Mouse (Mus musculus) G1E (cell line): Measurements from ENCODE around the gene Ssbp3. TPM values are rescaled to one million over a fixed set of nuclear protein-coding genes. Genes with fewer than 3 reads are reported as not detected.

ENCODE experiments used
- ATAC-seq: 2 replicates; pipeline ENCODE4 v1.8.0; 2016; ENCODE audit warnings: mild to moderate bottlenecking; ENCODE audit not compliant: insufficient number of reproducible peaks, poor library complexity, low FRiP score, severe bottlenecking; ENCODE audit errors: extremely low read depth
- DNase-seq: peaks from one replicate; pipeline ENCODE4 v3.0.0; 2012; ENCODE audit warnings: low spot score
- H3K27me3 ChIP-seq: 2 replicates; pipeline ENCODE4 v1.6.1; 2012; ENCODE audit warnings: mild to moderate bottlenecking, low read length, inconsistent platforms; ENCODE audit not compliant: insufficient read depth
- H3K36me3 ChIP-seq: replicated peaks from 2 replicates; pipeline ENCODE3; 2012; ENCODE audit warnings: mild to moderate bottlenecking, inconsistent platforms
- H3K4me1 ChIP-seq: 2 replicates; pipeline ENCODE4 v1.6.1; 2012; ENCODE audit warnings: low read depth, low read length, inconsistent platforms, mixed read lengths; ENCODE audit not compliant: insufficient read depth
- H3K4me3 ChIP-seq: 2 replicates; pipeline ENCODE4 v1.5.1; 2012; ENCODE audit warnings: low read depth, mild to moderate bottlenecking, inconsistent platforms, low read length, moderate library complexity, mixed read lengths
- H3K9me3 ChIP-seq: replicated peaks from 2 replicates; pipeline ENCODE4 v1.6.1; 2012; ENCODE audit warnings: inconsistent platforms
- CTCF ChIP-seq: IDR thresholded peaks from 2 replicates; pipeline ENCODE4 v1.5.1; 2012; ENCODE audit warnings: low read depth, low read length, inconsistent platforms, mixed read lengths
- GATA1 ChIP-seq: IDR thresholded peaks from 2 replicates; pipeline ENCODE4 v1.6.1; 2012; ENCODE audit warnings: borderline replicate concordance, low read length, inconsistent platforms, mixed read lengths
- GATA2 ChIP-seq: IDR thresholded peaks from 2 replicates; pipeline ENCODE4 v1.6.1; 2012; ENCODE audit warnings: low read depth, low read length, inconsistent platforms, borderline replicate concordance
- POLR2AphosphoS5 ChIP-seq: IDR thresholded peaks from 2 replicates; pipeline ENCODE4 v1.6.1; 2012; ENCODE audit warnings: low read depth, low read length, inconsistent platforms; ENCODE audit not compliant: insufficient replicate concordance
- TAL1 ChIP-seq: conservative IDR thresholded peaks from 2 replicates; pipeline ENCODE4 v1.6.1; 2012; ENCODE audit warnings: low read depth, low read length, inconsistent platforms, mixed read lengths
- polyA plus RNA-seq: library from polyadenylated mRNA; stranded (reverse); fragments of >175 nt; gene quantifications from 2 replicates; pipeline ENCODE4 v1.2.3, GENCODE M21; 2012
- total RNA-seq, 2 experiments: library from RNA; stranded (forward) in 1 of 2; stranded (reverse) in 1 of 2; fragments of 200-1000 nt in 1 of 2; fragments of >200 nt in 1 of 2; fragmentation: Nextera tagmentation in 1 of 2; gene quantifications; 2 replicates each; pipeline ENCODE4 v1.2.3; 2014 to 2017

The Ssbp3 gene
- total and polyA plus RNA-seq, 3 experiments, result 46.6 to 685 (median 232) TPM

DNA sequence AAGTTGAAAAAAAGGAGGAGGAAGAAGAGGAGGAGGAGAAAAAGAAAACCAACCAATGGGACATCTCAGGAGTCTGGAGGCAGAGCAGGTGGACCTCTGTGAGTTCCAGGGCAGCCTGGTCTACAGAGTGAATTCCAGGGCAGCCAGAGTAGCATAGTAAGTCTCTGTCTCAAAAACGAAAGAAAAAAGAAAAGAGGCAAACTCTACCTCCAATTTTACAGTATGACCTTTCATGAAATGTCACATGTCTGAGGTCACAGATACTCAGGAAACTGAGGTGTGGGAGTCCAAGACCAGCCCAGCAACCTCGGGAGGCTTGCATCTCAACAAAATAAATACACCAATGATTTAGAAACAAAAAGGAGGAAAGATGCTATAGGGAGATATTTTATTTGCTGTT, 27.4 kb upstream of the Ssbp3 start:
- TF ChIP-seq GATA1, result no peak
- TF ChIP-seq CTCF, result no peak
- no peak for TF ChIP-seq TAL1
- TF ChIP-seq GATA2, result no peak
- no peak for TF ChIP-seq POLR2AphosphoS5
- Histone ChIP-seq H3K27me3 (no peaks in the 10 kb centered on the region; the same call in 1 of the 2 replicates), H3K36me3 (no peaks in the 10 kb centered on the region), H3K4me3 (no peak overlapping the region), H3K9me3 (peaks cover 4% of the 10 kb centered on the region), H3K4me1 (peaks cover 13% of the 10 kb centered on the region; the same call in 1 of the 2 replicates)
- ATAC-seq (no peak), DNase-seq (no peak)

DNA sequence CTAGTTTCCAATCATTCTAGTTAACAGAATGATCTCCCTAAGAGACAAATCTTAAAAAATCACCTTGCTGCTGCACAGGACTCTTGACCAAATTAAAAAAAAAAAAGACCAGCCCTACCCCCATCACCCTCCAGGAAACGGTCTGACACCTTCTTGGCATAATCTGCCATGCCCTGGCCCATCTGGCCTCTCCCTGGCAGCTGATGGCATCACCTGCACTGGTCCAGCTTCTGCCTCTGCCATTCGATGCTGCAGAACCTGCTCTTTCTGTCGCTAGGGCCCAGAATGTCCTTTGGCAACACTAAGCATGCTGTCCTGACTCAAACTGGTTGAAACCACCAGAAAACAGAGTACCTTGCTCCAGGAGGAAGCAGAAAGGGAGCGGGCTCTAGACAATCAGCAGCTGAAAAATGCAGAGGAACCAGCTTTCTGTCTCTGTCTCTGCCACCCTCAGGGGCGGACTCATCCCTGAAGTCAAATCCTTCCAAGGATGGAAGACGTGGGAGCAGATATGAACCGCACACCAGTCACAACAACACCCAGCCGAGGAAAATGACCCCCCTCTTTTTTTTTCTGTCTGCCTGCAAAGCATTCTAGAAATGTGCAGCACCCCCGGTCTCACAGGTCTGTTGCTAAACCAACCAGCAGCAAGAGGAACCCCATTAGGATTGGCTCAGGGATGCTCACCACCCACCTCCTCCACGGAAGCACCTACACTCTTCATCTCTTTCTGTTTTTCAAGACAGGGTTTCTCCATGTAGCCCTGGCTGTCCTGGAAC, 24.0 kb upstream of the Ssbp3 start:
- DNase-seq (no peak), ATAC-seq (no peak)
- no peaks in the 10 kb centered on the region for H3K36me3 ChIP-seq
- peaks cover 4% of the 10 kb centered on the region for H3K9me3 ChIP-seq
- no peaks in the 10 kb centered on the region for H3K27me3 ChIP-seq
- peaks cover 20% of the 10 kb centered on the region for H3K4me1 ChIP-seq
- no peak overlapping the region for H3K4me3 ChIP-seq
- TF ChIP-seq POLR2AphosphoS5 (no peak), GATA2 (no peak), GATA1 (no peak), CTCF (no peak), TAL1 (no peak)

DNA sequence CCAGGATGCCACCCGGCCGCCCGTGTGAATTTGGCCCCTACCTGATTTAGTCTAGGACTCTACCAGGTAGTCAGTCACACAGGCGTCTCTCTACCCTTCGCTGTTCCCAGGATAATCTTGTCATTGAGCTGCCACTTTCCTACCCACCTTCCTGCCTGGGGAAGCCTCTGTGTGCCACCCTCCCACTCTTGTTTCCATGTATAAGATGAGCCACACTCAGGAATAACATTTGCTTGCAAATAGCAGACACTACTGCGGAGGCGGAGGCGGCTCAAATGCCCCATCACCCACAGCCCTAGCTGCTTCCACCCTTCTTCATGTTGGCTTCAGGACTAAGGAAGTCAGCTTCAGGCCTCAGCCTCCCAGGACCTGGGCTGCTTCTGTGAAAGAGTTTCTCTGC, 14.4 kb upstream of the Ssbp3 start:
- peaks cover 5% of the 10 kb centered on the region for H3K9me3 ChIP-seq
- DNase-seq, result no peak
- TF ChIP-seq CTCF (no peak), POLR2AphosphoS5 (no peak), TAL1 (no peak), GATA2 (no peak), GATA1 (no peak)
- H3K4me3 ChIP-seq, result no peak overlapping the region
- no peak for ATAC-seq
- H3K36me3 ChIP-seq, result no peaks in the 10 kb centered on the region
- peaks cover 20% of the 10 kb centered on the region for H3K4me1 ChIP-seq
- peaks cover 52% of the 10 kb centered on the region for H3K27me3 ChIP-seq

DNA sequence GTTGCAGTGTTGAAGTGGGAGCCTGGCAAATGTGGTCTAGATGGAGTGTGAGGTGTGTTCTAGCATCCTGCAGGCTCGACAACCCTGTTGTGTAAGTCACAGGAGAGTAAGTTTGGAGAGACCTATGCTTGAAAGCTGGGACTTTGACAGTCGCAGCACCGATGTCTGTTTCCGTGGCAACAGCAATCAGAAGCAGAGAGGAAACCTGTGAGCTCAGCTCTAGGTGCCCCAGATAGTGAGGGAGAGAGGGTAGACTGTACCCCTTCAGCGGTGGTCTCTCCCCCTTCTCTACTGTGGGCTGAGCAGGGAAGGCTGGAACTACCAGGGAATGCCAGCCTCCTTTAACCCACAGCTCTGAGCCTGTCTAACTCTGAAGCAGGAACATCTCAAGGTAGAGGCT, 11.6 kb upstream of the Ssbp3 start:
- peaks cover 39% of the 10 kb centered on the region for H3K4me1 ChIP-seq
- no peak for DNase-seq
- TF ChIP-seq GATA1 (no peak), CTCF (no peak), TAL1 (no peak), GATA2 (no peak), POLR2AphosphoS5 (no peak)
- ATAC-seq, result no peak
- H3K9me3 ChIP-seq, result no peaks in the 10 kb centered on the region
- H3K27me3 ChIP-seq, result peaks cover 49% of the 10 kb centered on the region
- no peak overlapping the region for H3K4me3 ChIP-seq
- no peaks in the 10 kb centered on the region for H3K36me3 ChIP-seq

DNA sequence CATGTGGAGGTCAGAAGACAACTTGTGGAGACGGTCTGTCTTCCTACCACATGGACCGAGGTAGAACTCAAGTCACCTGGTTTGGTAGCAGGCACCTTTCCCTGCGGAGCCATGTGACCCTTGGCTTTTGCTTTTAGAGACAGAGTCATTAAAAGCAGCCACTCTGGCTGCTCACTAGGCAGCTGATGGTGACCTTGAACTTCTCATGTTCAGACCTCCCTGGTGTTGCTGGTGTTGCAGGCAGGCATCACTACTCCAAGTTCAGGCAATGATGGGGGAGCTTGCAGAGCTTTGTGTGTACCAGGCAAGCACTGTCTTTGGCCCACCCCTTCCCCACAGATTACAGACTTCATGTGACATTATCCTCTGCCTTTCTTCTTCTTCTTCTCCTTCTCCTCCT, 11.0 kb upstream of the Ssbp3 start:
- no peak for ATAC-seq
- H3K4me1 ChIP-seq, result peaks cover 39% of the 10 kb centered on the region
- H3K36me3 ChIP-seq, result no peaks in the 10 kb centered on the region
- TF ChIP-seq POLR2AphosphoS5 (no peak), GATA1 (no peak), CTCF (no peak), TAL1 (no peak), GATA2 (no peak)
- DNase-seq, result no peak
- peaks cover 46% of the 10 kb centered on the region for H3K27me3 ChIP-seq
- H3K4me3 ChIP-seq, result no peak overlapping the region
- H3K9me3 ChIP-seq, result no peaks in the 10 kb centered on the region

DNA sequence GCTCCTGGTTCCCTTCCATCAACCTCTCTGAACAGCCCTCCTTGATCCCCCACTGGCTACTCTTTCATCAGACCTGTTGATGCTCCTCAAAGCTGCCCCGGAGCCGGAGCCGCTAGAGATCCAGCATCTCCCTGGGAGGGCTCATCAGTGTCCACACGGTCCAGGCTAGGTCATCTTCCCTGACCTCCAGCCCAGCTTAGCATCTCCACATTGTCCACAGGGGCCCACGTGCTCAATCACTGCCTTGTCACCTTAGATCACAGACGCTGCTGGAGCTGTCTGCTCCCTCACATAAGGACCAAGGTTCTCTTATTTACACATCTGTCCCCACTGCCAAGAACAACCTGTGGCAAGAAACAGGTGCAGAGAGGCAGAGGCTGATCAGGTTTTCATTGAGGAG, 9.8 kb upstream of the Ssbp3 start:
- no peak overlapping the region for H3K4me3 ChIP-seq

More for the DNA sequence above, 9.8 kb upstream of the Ssbp3 start:
- Histone ChIP-seq H3K36me3 (no peaks in the 10 kb centered on the region), H3K9me3 (no peaks in the 10 kb centered on the region), H3K27me3 (peaks cover 44% of the 10 kb centered on the region), H3K4me1 (peaks cover 44% of the 10 kb centered on the region)
- TF ChIP-seq TAL1 (no peak), POLR2AphosphoS5 (no peak), GATA1 (no peak), GATA2 (no peak), CTCF (no peak)
- no peak for DNase-seq
- no peak for ATAC-seq
